Mouse (Mus musculus) kidney, adult 2 months (tissue): ENCODE measurements at regions not wholly inside any gene's neighbourhood (a gene's known extent, or its start where the extent isn't known, plus 50 kb on each side); places are given as distances from the start of the nearest gene placed in this dataset.

Experiments
- DNase-seq: peaks from one replicate; pipeline ENCODE4 v3.0.0; 2021
- H3K27ac ChIP-seq: fragments of 200-500 bp; 2 replicates; pipeline ENCODE4 v1.5.1; 2012; ENCODE audit warnings: low read depth, low read length, control low read depth, inconsistent platforms; ENCODE audit not compliant: insufficient read depth
- H3K27me3 ChIP-seq: fragments of 200-500 bp; replicated peaks from 2 replicates; pipeline ENCODE4 v1.6.1; 2012; ENCODE audit warnings: mild to moderate bottlenecking, moderate library complexity, low read length, inconsistent platforms; ENCODE audit not compliant: control insufficient read depth, insufficient read depth
- H3K36me3 ChIP-seq: fragments of 200-500 bp; 2 replicates; pipeline ENCODE4 v1.6.1; 2012; ENCODE audit warnings: mild to moderate bottlenecking, moderate library complexity, low read length, inconsistent platforms; ENCODE audit not compliant: control insufficient read depth, insufficient read depth
- H3K4me1 ChIP-seq: fragments of 200-500 bp; 2 replicates; pipeline ENCODE4 v1.6.1; 2011; ENCODE audit warnings: low read length; ENCODE audit not compliant: control insufficient read depth, insufficient read depth
- H3K4me3 ChIP-seq: fragments of 200-500 bp; 2 replicates; pipeline ENCODE4 v1.5.1; 2011; ENCODE audit warnings: mild to moderate bottlenecking, low read depth, low read length, control low read depth; ENCODE audit not compliant: insufficient read depth
- CTCF ChIP-seq: fragments of 200-500 bp; conservative IDR thresholded peaks from 2 replicates; pipeline ENCODE4 v1.5.1; 2011; ENCODE audit warnings: low read depth, mild to moderate bottlenecking, control low read depth, low read length, moderate library complexity, mixed read lengths; ENCODE audit not compliant: insufficient read depth, insufficient read length
- POLR2A ChIP-seq: fragments of 200-500 bp; IDR thresholded peaks from one replicate; pipeline ENCODE4 v1.6.1; 2011; ENCODE audit warnings: low read depth, low read length, control low read depth
- WGBS: fragments of 180-500 bp; shearing (Covaris S2); methylation state at CpG from one replicate; pipeline ENCODE4 v1.1.7; 2018; 5-methylcytosine and 5-hydroxymethylcytosine counted together

GRCm38 (mm10) chr13:44306275-44307050 lies 422.8 kb upstream of the Jarid2 start:
- TF ChIP-seq POLR2A: no peak
- TF ChIP-seq CTCF: no peak
- Histone ChIP-seq H3K27me3 (no peaks in the 10 kb centered on the region), H3K36me3 (no peaks in the 10 kb centered on the region), H3K27ac (peak overlapping the region; percentile 94), H3K4me3 (no peak overlapping the region), H3K4me1 (peaks cover 10% of the 10 kb centered on the region; the same call in 1 of the 2 replicates)
- DNase-seq: peak; percentile 96
- 46% methylated on average over 15 of the region's 15 CpGs for WGBS

GRCm38 (mm10) chr13:44308227-44308626 lies 421.0 kb upstream of the Jarid2 start:
- Histone ChIP-seq H3K4me3 (no peak overlapping the region), H3K27me3 (no peaks in the 10 kb centered on the region), H3K36me3 (no peaks in the 10 kb centered on the region), H3K27ac (no peak overlapping the region), H3K4me1 (peaks cover 10% of the 10 kb centered on the region; the same call in 1 of the 2 replicates)
- TF ChIP-seq CTCF (no peak), POLR2A (no peak)
- WGBS: 89% methylated on average over 13 of the region's 13 CpGs
- DNase-seq: no peak

GRCm38 (mm10) chr13:44312237-44312636 lies 417.0 kb upstream of the Jarid2 start:
- Histone ChIP-seq H3K27me3 (no peaks in the 10 kb centered on the region), H3K36me3 (no peaks in the 10 kb centered on the region), H3K4me3 (no peak overlapping the region), H3K27ac (no peak overlapping the region), H3K4me1 (peaks cover 3% of the 10 kb centered on the region; the same call in 1 of the 2 replicates)
- no peak for TF ChIP-seq POLR2A
- no peak for TF ChIP-seq CTCF
- DNase-seq: no peak
- WGBS: 90% methylated on average over 6 of the region's 6 CpGs

- Histone ChIP-seq H3K4me1 (no peaks in the 10 kb centered on the region), H3K27ac (no peak overlapping the region), H3K4me3 (no peak overlapping the region), H3K27me3 (no peaks in the 10 kb centered on the region), H3K36me3 (no peaks in the 10 kb centered on the region)
- DNase-seq: no peak
- TF ChIP-seq POLR2A (no peak), CTCF (no peak)
- WGBS: 78% methylated on average over 13 of the region's 13 CpGs
Measured at GRCm38 (mm10) chr13:44316747-44317446, 412.4 kb upstream of the Jarid2 start.

- Histone ChIP-seq H3K27ac (no peak overlapping the region), H3K4me1 (no peaks in the 10 kb centered on the region), H3K27me3 (no peaks in the 10 kb centered on the region), H3K4me3 (no peak overlapping the region), H3K36me3 (no peaks in the 10 kb centered on the region)
- TF ChIP-seq CTCF: no peak
- TF ChIP-seq POLR2A: no peak
- WGBS: 77% methylated on average over 8 of the region's 8 CpGs
- no peak for DNase-seq
Measured at GRCm38 (mm10) chr13:44317596-44317995, 411.7 kb upstream of the Jarid2 start.

GRCm38 (mm10) chr13:44319101-44319500 lies 410.2 kb upstream of the Jarid2 start:
- no peak for TF ChIP-seq POLR2A
- no peak for TF ChIP-seq CTCF
- Histone ChIP-seq H3K4me3 (no peak overlapping the region), H3K27ac (no peak overlapping the region), H3K4me1 (no peaks in the 10 kb centered on the region), H3K36me3 (no peaks in the 10 kb centered on the region), H3K27me3 (no peaks in the 10 kb centered on the region)
- no peak for DNase-seq
- 94% methylated on average over 9 of the region's 9 CpGs for WGBS

GRCm38 (mm10) chr13:44319511-44319910 lies 409.8 kb upstream of the Jarid2 start:
- H3K36me3 ChIP-seq: no peaks in the 10 kb centered on the region
- H3K4me1 ChIP-seq: no peaks in the 10 kb centered on the region
- no peaks in the 10 kb centered on the region for H3K27me3 ChIP-seq
- TF ChIP-seq POLR2A (no peak), CTCF (no peak)
- no peak overlapping the region for H3K4me3 ChIP-seq
- WGBS: 93% methylated on average over 9 of the region's 9 CpGs
- no peak overlapping the region for H3K27ac ChIP-seq
- no peak for DNase-seq
